Mouse (Mus musculus) adrenal gland, adult 10 weeks (tissue): ENCODE measurements around the gene Xcl1. TPM values are rescaled to one million over a fixed set of nuclear protein-coding genes. Genes with fewer than 3 reads are reported as not detected.

Experiments used
- polyA plus RNA-seq: library from polyadenylated mRNA; stranded (reverse); fragments of 350-450 nt; fragmentation: Illumina TruSeq; extraction: RNeasy Lipid Tissue Mini Kit (QIAGEN cat#74804); gene quantifications from one replicate; pipeline ENCODE4 v1.2.3, GENCODE M21; 2014; ENCODE audit warnings: low read depth, low replicate concordance

Gene Xcl1
- not detected for polyA plus RNA-seq

GRCm38 (mm10) chr1:164935477-164936044 is at the start of gene Xcl1:
Xcl1 (minus strand) TSS chr1:164935527.

Other genes with a start within 250 kb of the Xcl1 start
- gene Dpt, start 138.9 kb downstream of the Xcl1 start, polyA plus RNA-seq: 26.5 TPM
- not detected for gene Tbx19, start 225.2 kb upstream of the Xcl1 start, polyA plus RNA-seq